Mouse (Mus musculus) monocyte, adult 5-6 weeks (primary cell): ENCODE data around the gene Adamts10. TPM values are rescaled to one million over a fixed set of nuclear protein-coding genes. Genes with fewer than 3 reads are reported as not detected.

Experiments used
- ATAC-seq: fragments of 153-309, 156-312 bp; replicated peaks from 2 replicates; pipeline ENCODE4 v1.8.0; 2017; ENCODE audit warnings: mild to moderate bottlenecking; ENCODE audit not compliant: low TSS enrichment, insufficient number of reproducible peaks, severe bottlenecking, poor library complexity, low FRiP score
- total RNA-seq: library from RNA; stranded (forward); fragments of 200-1000, 200-491, 200-594 nt; gene quantifications from 3 replicates; pipeline ENCODE4 v1.2.3, GENCODE M21; 2017

Gene Adamts10
- total RNA-seq, 1 experiment from 2014 or later = 71.1 TPM

- ATAC-seq = no peak
Measured at GRCm38 (mm10) chr17:33550388-33550787, 26.4 kb downstream of the Adamts10 start.

- ATAC-seq = no peak
Measured at GRCm38 (mm10) chr17:33552113-33552512, 28.1 kb downstream of the Adamts10 start.

GRCm38 (mm10) chr17:33552964-33553363 lies 29.0 kb downstream of the Adamts10 start:
- no peak for ATAC-seq

- ATAC-seq = no peak
Measured at GRCm38 (mm10) chr17:33554536-33554935, 30.5 kb downstream of the Adamts10 start.

- peak; percentile 78 for ATAC-seq
Measured at GRCm38 (mm10) chr17:33555223-33555855, 31.3 kb downstream of the Adamts10 start, which contains the start of gene Myo1f. Myo1f (plus strand) TSS chr17:33555707.

- no peak for ATAC-seq
Measured at GRCm38 (mm10) chr17:33557922-33558321, 33.9 kb downstream of the Adamts10 start.

GRCm38 (mm10) chr17:33563527-33564076 lies 39.6 kb downstream of the Adamts10 start:
- ATAC-seq = peak; percentile 59

GRCm38 (mm10) chr17:33564599-33564998 lies 40.6 kb downstream of the Adamts10 start:
- peak; percentile 60 for ATAC-seq

GRCm38 (mm10) chr17:33566182-33566581 lies 42.2 kb downstream of the Adamts10 start:
- ATAC-seq = peak; percentile 56

GRCm38 (mm10) chr17:33584061-33584460 lies 60.1 kb downstream of the Adamts10 start:
- no peak for ATAC-seq

GRCm38 (mm10) chr17:33586011-33586410 lies 62.0 kb downstream of the Adamts10 start:
- no peak for ATAC-seq

- ATAC-seq = no peak
Measured at GRCm38 (mm10) chr17:33597271-33597670, 73.3 kb downstream of the Adamts10 start.

GRCm38 (mm10) chr17:33598506-33598905 lies 74.5 kb downstream of the Adamts10 start:
- no peak for ATAC-seq

GRCm38 (mm10) chr17:33599836-33600475 lies 76.0 kb downstream of the Adamts10 start:
- ATAC-seq = no peak

GRCm38 (mm10) chr17:33600831-33601230 lies 76.8 kb downstream of the Adamts10 start:
- no peak for ATAC-seq

GRCm38 (mm10) chr17:33601947-33602346 lies 77.9 kb downstream of the Adamts10 start:
- no peak for ATAC-seq
